Mouse (Mus musculus) kidney, postnatal 0 days (tissue): Measurements from ENCODE around the gene Brd3. TPM values are rescaled to one million over a fixed set of nuclear protein-coding genes. Genes with fewer than 3 reads are reported as not detected.

Experiments used
- ATAC-seq: fragments of 200-750 bp; cut with Nextera tagmentation; replicated peaks from 2 replicates; pipeline ENCODE4 v1.8.0; 2017; ENCODE audit warnings: low read depth, moderate number of reproducible peaks, moderate TSS enrichment, moderate library complexity; ENCODE audit not compliant: low FRiP score
- DNase-seq: peaks from one replicate; pipeline ENCODE4 v3.0.0-alpha.2; 2016; ENCODE audit warnings: low spot score
- H3K27ac ChIP-seq: fragments of 300-500 bp; sonication (generic); 2 replicates; pipeline ENCODE4 v1.5.1; 2014; ENCODE audit warnings: mild to moderate bottlenecking
- H3K27me3 ChIP-seq: fragments of 300-500 bp; sonication (generic); 2 replicates; pipeline ENCODE4 v1.6.1; 2014; ENCODE audit warnings: low read length, mixed read lengths; ENCODE audit not compliant: insufficient read depth
- H3K36me3 ChIP-seq: fragments of 300-500 bp; sonication (generic); 2 replicates; pipeline ENCODE4 v1.6.1; 2014; ENCODE audit warnings: low read length, mixed read lengths; ENCODE audit not compliant: insufficient read depth
- H3K4me1 ChIP-seq: fragments of 300-500 bp; sonication (generic); replicated peaks from 2 replicates; pipeline ENCODE4 v1.6.1; 2014; ENCODE audit warnings: antibody characterized with exemption, low read length, mixed read lengths; ENCODE audit not compliant: insufficient read depth
- H3K4me2 ChIP-seq: fragments of 300-500 bp; sonication (generic); 2 replicates; pipeline ENCODE4 v1.6.1; 2014; ENCODE audit warnings: mild to moderate bottlenecking, low read length, moderate library complexity, mixed read lengths
- H3K4me3 ChIP-seq: fragments of 300-500 bp; sonication (generic); replicated peaks from 2 replicates; pipeline ENCODE4 v1.5.1; 2014; ENCODE audit warnings: low read depth, low read length
- H3K9ac ChIP-seq: fragments of 300-500 bp; sonication (generic); 2 replicates; pipeline ENCODE4 v1.6.1; 2014; ENCODE audit warnings: low read depth, low read length
- H3K9me3 ChIP-seq: fragments of 300-500 bp; sonication (generic); replicated peaks from 2 replicates; pipeline ENCODE4 v1.6.1; 2016; ENCODE audit warnings: low read length, inconsistent platforms, mixed read lengths
- CTCF ChIP-seq: IDR thresholded peaks from 2 replicates; pipeline ENCODE4 v1.5.1; 2016; ENCODE audit warnings: antibody characterized with exemption, low read depth, mild to moderate bottlenecking, moderate library complexity
- WGBS: fragments of 180-500 bp; shearing (Covaris S2); extraction: QIAGEN DNeasy Blood & Tissue Kit; methylation state at CpG from one replicate; pipeline ENCODE4 v1.1.7; 2014; 5-methylcytosine and 5-hydroxymethylcytosine counted together
- polyA plus RNA-seq: library from polyadenylated mRNA; unstranded; fragments of >200 nt; fragmentation: Nextera tagmentation; extraction: Ambion mirVana; gene quantifications from 2 replicates; pipeline ENCODE4 v1.2.1, GENCODE M21; 2015

Brd3 gene
- polyA plus RNA-seq, 1 experiment from 2014 or later, result 91.4 TPM

GRCm38 (mm10) chr2:27504113-27504885 lies 3.2 kb downstream of the Brd3 start:
- Histone ChIP-seq H3K9me3 (no peaks in the 10 kb centered on the region), H3K36me3 (no peaks in the 10 kb centered on the region), H3K4me3 (no peak overlapping the region), H3K27ac (peak overlapping the region; percentile 70), H3K27me3 (no peaks in the 10 kb centered on the region), H3K4me2 (no peak overlapping the region), H3K4me1 (peaks cover 13% of the 10 kb centered on the region), H3K9ac (no peak overlapping the region)
- TF ChIP-seq CTCF, result no peak
- 50% methylated on average over 7 of the region's 7 CpGs for WGBS
- DNase-seq (peak; percentile 56), ATAC-seq (no peak)

- Histone ChIP-seq H3K9ac (peak overlapping the region; percentile 35; the same call in 1 of the 2 replicates), H3K27ac (peak overlapping the region; percentile 70; the same call in 1 of the 2 replicates)
These were observed 11.0 kb downstream of the Brd3 start for GRCm38 (mm10) chr2:27496391-27497028.

GRCm38 (mm10) chr2:27493971-27494370 lies 13.5 kb downstream of the Brd3 start:
- WGBS, result 94% methylated on average over 3 of the region's 3 CpGs
- H3K4me3 ChIP-seq, result no peak overlapping the region

More at GRCm38 (mm10) chr2:27496391-27497028, 11.0 kb downstream of the Brd3 start:
- WGBS, result 46% methylated on average over 23 of the region's 23 CpGs
- DNase-seq, result peak; percentile 67
- Histone ChIP-seq H3K27me3 (no peaks in the 10 kb centered on the region), H3K9me3 (no peaks in the 10 kb centered on the region), H3K4me2 (peak overlapping the region; percentile 49), H3K36me3 (no peaks in the 10 kb centered on the region), H3K4me3 (peak overlapping the region; percentile 26), H3K4me1 (no peaks in the 10 kb centered on the region)
- TF ChIP-seq CTCF, result no peak
- no peak for ATAC-seq

GRCm38 (mm10) chr2:27490939-27491338 lies 16.5 kb downstream of the Brd3 start:
- no peak overlapping the region for H3K27ac ChIP-seq
- no peaks in the 10 kb centered on the region for H3K36me3 ChIP-seq
- WGBS, result 90% methylated on average over 2 of the region's 2 CpGs
- H3K27me3 ChIP-seq, result no peaks in the 10 kb centered on the region
- no peak overlapping the region for H3K4me3 ChIP-seq
- no peaks in the 10 kb centered on the region for H3K4me1 ChIP-seq
- no peaks in the 10 kb centered on the region for H3K9me3 ChIP-seq
- H3K4me2 ChIP-seq, result no peak overlapping the region
- ATAC-seq (no peak), DNase-seq (no peak)
- H3K9ac ChIP-seq, result no peak overlapping the region
- TF ChIP-seq CTCF, result no peak

More at GRCm38 (mm10) chr2:27493971-27494370, 13.5 kb downstream of the Brd3 start:
- Histone ChIP-seq H3K9ac (no peak overlapping the region), H3K27ac (no peak overlapping the region), H3K9me3 (no peaks in the 10 kb centered on the region), H3K4me2 (no peak overlapping the region), H3K4me1 (no peaks in the 10 kb centered on the region), H3K27me3 (no peaks in the 10 kb centered on the region), H3K36me3 (no peaks in the 10 kb centered on the region)
- ATAC-seq (no peak), DNase-seq (no peak)
- no peak; the same call in 1 of the 2 replicates for TF ChIP-seq CTCF

- H3K4me3 ChIP-seq, result no peak overlapping the region
- no peak for DNase-seq
- H3K9me3 ChIP-seq, result no peaks in the 10 kb centered on the region
- no peaks in the 10 kb centered on the region for H3K36me3 ChIP-seq
- no peaks in the 10 kb centered on the region for H3K27me3 ChIP-seq
- no peaks in the 10 kb centered on the region for H3K4me1 ChIP-seq
- no peak for ATAC-seq
- no peak overlapping the region for H3K27ac ChIP-seq
- TF ChIP-seq CTCF, result no peak
- no peak overlapping the region for H3K4me2 ChIP-seq
- H3K9ac ChIP-seq, result no peak overlapping the region
- WGBS, result 90% methylated on average over 1 of the region's 1 CpGs
These were observed 19.1 kb downstream of the Brd3 start for GRCm38 (mm10) chr2:27488362-27488761.

GRCm38 (mm10) chr2:27487336-27488049 lies 20.0 kb downstream of the Brd3 start:
- no peaks in the 10 kb centered on the region for H3K9me3 ChIP-seq
- H3K27me3 ChIP-seq, result no peaks in the 10 kb centered on the region

More at GRCm38 (mm10) chr2:27487336-27488049, 20.0 kb downstream of the Brd3 start:
- Histone ChIP-seq H3K4me3 (no peak overlapping the region), H3K4me1 (no peaks in the 10 kb centered on the region), H3K4me2 (no peak overlapping the region), H3K36me3 (no peaks in the 10 kb centered on the region), H3K27ac (no peak overlapping the region), H3K9ac (no peak overlapping the region)
- TF ChIP-seq CTCF, result no peak
- no peak for ATAC-seq
- DNase-seq, result no peak
- WGBS, result 81% methylated on average over 3 of the region's 4 CpGs
